Mouse (Mus musculus) heart, postnatal 0 days (tissue): ENCODE results near the gene Fbln5.

ENCODE experiments used
- CTCF ChIP-seq: IDR thresholded peaks from 2 replicates; pipeline ENCODE4 v1.5.1; 2016; ENCODE audit warnings: antibody characterized with exemption, control low read depth, low read depth
- EP300 ChIP-seq: IDR thresholded peaks from 2 replicates; pipeline ENCODE4 v1.6.1; 2016; ENCODE audit warnings: antibody characterized with exemption, low read depth

- TF ChIP-seq CTCF (no peak), EP300 (no peak)
Observed at GRCm38 (mm10) chr12:101810515-101810914, 8.3 kb downstream of the Fbln5 start.
